ENCODE assay signal across 14 mouse cellular contexts in the genomic region with DNA sequence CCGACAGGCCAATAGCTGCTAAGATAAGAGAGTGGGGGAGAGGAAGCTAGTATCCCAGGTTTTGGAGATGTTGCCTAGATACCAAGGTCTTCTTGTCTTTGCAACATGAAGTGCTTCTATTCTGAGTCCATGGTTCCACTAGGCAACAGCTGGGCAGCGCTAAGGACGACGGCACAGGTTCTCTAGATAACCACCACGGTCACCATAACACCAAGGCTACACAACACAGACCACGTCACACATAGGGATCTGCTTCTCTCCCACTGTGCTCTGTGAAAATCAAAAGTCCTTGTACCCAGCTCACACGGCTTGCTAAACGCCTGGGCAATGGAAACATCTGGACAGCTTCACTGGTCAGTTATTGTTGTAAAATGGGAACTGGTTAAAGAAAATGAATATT. TPM values are rescaled to one million over a fixed set of nuclear protein-coding genes. Genes with fewer than 3 reads are reported as not detected.
DNase-seq lines count a peak whose midpoint lies in the region; ATAC-seq and TF ChIP-seq lines count a peak whose summit lies in the region.
"Had no signal": no experiment of that assay in that cellular context is flagged by ENCODE, and none has a peak within 500 bp of the region (broad histone marks: within the 10 kb centered on the region; RNA-seq: fewer than 3 reads in every experiment).

No protein-coding gene starts in this region.

- in situ Hi-C loops in CH12.LX (cut with MboI; ENCODE audit: low pct_ligation_motif_present, low pct_unique_long_range_greater_than_20kb, low sequenced_read_pairs), result no loop called here

- no peak overlapping the region for H3K9ac ChIP-seq in CH12.LX (ENCODE audit: insufficient read depth, low read depth)
- no peak overlapping the region for H3K9ac ChIP-seq in heart, embryonic 11.5 days (ENCODE audit: low read depth, low read length)
- H3K9ac ChIP-seq in hindbrain, embryonic 16.5 days (ENCODE audit: low read depth, low read length), result no peak overlapping the region
- H3K9ac ChIP-seq: limb, embryonic 15.5 days; neural tube, embryonic 15.5 days had no signal

- peaks cover 25% of the 10 kb centered on the region for H3K27me3 ChIP-seq in CH12.LX (replicated peaks)
- H3K27me3 ChIP-seq in heart, embryonic 11.5 days (ENCODE audit: control insufficient read depth, insufficient read depth, low read length), result no peaks in the 10 kb centered on the region
- H3K27me3 ChIP-seq in hindbrain, embryonic 16.5 days (replicated peaks; ENCODE audit: control insufficient read depth, insufficient read depth, low read length), result no peaks in the 10 kb centered on the region
- H3K27me3 ChIP-seq: limb, embryonic 15.5 days; neural tube, embryonic 15.5 days had no signal

- no peak for TF ChIP-seq EP300 in CH12.LX (IDR thresholded peaks at IDR 0.05; ENCODE audit: low read length)

- H3K4me3 ChIP-seq in CH12.LX (replicated peaks in 1 of 3; ENCODE audit: low read depth in 2 of 3, low read length in 2 of 3, poor library complexity in 1 of 3), result no peak overlapping the region
- H3K4me3 ChIP-seq in heart, embryonic 11.5 days (ENCODE audit: low read depth, low read length), result no peak overlapping the region
- no peak overlapping the region for H3K4me3 ChIP-seq in hindbrain, embryonic 16.5 days (ENCODE audit: low read length)
- H3K4me3 ChIP-seq: limb, embryonic 15.5 days; neural tube, embryonic 15.5 days had no signal

- H3K9me3 ChIP-seq in CH12.LX (replicated peaks; ENCODE audit: low read length), result no peaks in the 10 kb centered on the region
- no peaks in the 10 kb centered on the region for H3K9me3 ChIP-seq in heart, embryonic 11.5 days (replicated peaks; ENCODE audit: control insufficient read depth, low read length)
- H3K9me3 ChIP-seq in hindbrain, embryonic 16.5 days (ENCODE audit: control insufficient read depth, low read length), result no peaks in the 10 kb centered on the region
- H3K9me3 ChIP-seq: limb, embryonic 15.5 days; neural tube, embryonic 15.5 days had no signal

- 52% methylated on average over 8 of the region's 8 CpGs for WGBS in heart, embryonic 11.5 days (ENCODE audit: insufficient replicate concordance)
- 89% methylated on average over 8 of the region's 8 CpGs for WGBS in hindbrain, embryonic 16.5 days

- H3K36me3 ChIP-seq in CH12.LX (replicated peaks in 1 of 2; ENCODE audit: control insufficient read depth in 1 of 2, insufficient read depth in 1 of 2, low read length in 1 of 2), result peaks cover 3 to 8% of the 10 kb centered on the region in 2 experiments
- H3K36me3 ChIP-seq in heart, embryonic 11.5 days (ENCODE audit: control insufficient read depth, insufficient read depth, low read length), result no peaks in the 10 kb centered on the region
- peaks cover 3% of the 10 kb centered on the region for H3K36me3 ChIP-seq in hindbrain, embryonic 16.5 days (ENCODE audit: control insufficient read depth, insufficient read depth, low read length)

- intact Hi-C loops in heart, postnatal 14 days (cut with DNase I), result no loop called here

- H3K79me2 ChIP-seq in CH12.LX (replicated peaks; ENCODE audit: control insufficient read depth, extremely low read depth, insufficient read depth, poor library complexity, severe bottlenecking), result peaks cover 10% of the 10 kb centered on the region

- TF ChIP-seq POLR2A in CH12.LX (IDR thresholded peaks at IDR 0.05; ENCODE audit: low read depth, low read length), result no peak

- H3K27ac ChIP-seq in CH12.LX (ENCODE audit: insufficient read depth, low read depth), result no peak overlapping the region
- H3K27ac ChIP-seq in heart, embryonic 11.5 days (ENCODE audit: low read depth, low read length), result peak overlapping the region; percentile 52; the same call in 1 of the 2 replicates
- no peak overlapping the region for H3K27ac ChIP-seq in hindbrain, embryonic 16.5 days (ENCODE audit: low read depth, low read length)
- H3K27ac ChIP-seq: limb, embryonic 15.5 days; neural tube, embryonic 15.5 days had no signal

- dilution Hi-C loops in CH12.LX (cut with MboI; ENCODE audit: extremely low pct_ligation_motif_present, extremely low pct_unique_long_range_greater_than_20kb, low sequenced_read_pairs), result no loop called here

- TF ChIP-seq CTCF in CH12.LX (conservative IDR thresholded peaks at IDR 0.05 in 1 of 2, IDR thresholded peaks at IDR 0.05 in 1 of 2; ENCODE audit: low read depth in 2 of 2, low read length in 2 of 2), result no peak

- peak overlapping the region; percentile 87 for H3K4me2 ChIP-seq in CH12.LX (ENCODE audit: insufficient read depth, low read depth, poor library complexity, severe bottlenecking)
- no peak overlapping the region; the same call in 1 of the 2 replicates for H3K4me2 ChIP-seq in heart, embryonic 11.5 days
- no peak overlapping the region for H3K4me2 ChIP-seq in hindbrain, embryonic 16.5 days (ENCODE audit: low read length)
- H3K4me2 ChIP-seq: limb, embryonic 15.5 days; midbrain, embryonic 11.5 days; neural tube, embryonic 15.5 days had no signal

- no peak for TF ChIP-seq RAD21 in CH12.LX (IDR thresholded peaks at IDR 0.05; ENCODE audit: low read depth, low read length)

- no peak for ATAC-seq in heart, embryonic 11.5 days (replicated peaks; ENCODE audit: insufficient number of reproducible peaks, low FRiP score, low TSS enrichment)
- no peak for ATAC-seq in hindbrain, embryonic 16.5 days

- H3K4me1 ChIP-seq in CH12.LX (ENCODE audit: control insufficient read depth in 1 of 2, insufficient read depth in 2 of 2), result peaks cover 6 to 10% of the 10 kb centered on the region in 2 experiments; a peak in 3 of 4 replicates
- peaks cover 8% of the 10 kb centered on the region for H3K4me1 ChIP-seq in heart, embryonic 11.5 days (ENCODE audit: control insufficient read depth, insufficient read depth, low read length)
- H3K4me1 ChIP-seq in hindbrain, embryonic 16.5 days (ENCODE audit: control insufficient read depth, insufficient read depth, low read depth, low read length), result peaks cover 9% of the 10 kb centered on the region

- DNase-seq in CH12.LX (ENCODE audit: extremely low read depth), result no peak
- DNase-seq in adrenal gland, postnatal 14 days, result peak; percentile 55
- peak; percentile 20 to 23 for DNase-seq in heart, postnatal 14 days
- no peak for DNase-seq in cerebellum, postnatal 4 days (ENCODE audit: low spot score in 2 of 2)
- no peak for DNase-seq in kidney, postnatal 10 days
- DNase-seq: cerebellum, adult 9-11 months; gastrocnemius, postnatal 14 days; lung, postnatal 14 days had no signal

TF ChIP-seq in CH12.LX, 34 proteins besides CTCF, POLR2A, EP300 and RAD21:
- no peak for TF ChIP-seq MYC (IDR thresholded peaks at IDR 0.05; ENCODE audit: low read depth, low read length)
- no peak for TF ChIP-seq JUN (IDR thresholded peaks at IDR 0.05; ENCODE audit: insufficient read depth, low read depth, low read length)
- no peak for TF ChIP-seq MXI1 (IDR thresholded peaks at IDR 0.05; ENCODE audit: low read depth, low read length)
- TF ChIP-seq ZMIZ1 (IDR thresholded peaks at IDR 0.05; ENCODE audit: low read depth, low read length), result no peak
- TF ChIP-seq CHD1 (IDR thresholded peaks at IDR 0.05; ENCODE audit: low read depth, low read length), result no peak
- TF ChIP-seq JUND (conservative IDR thresholded peaks at IDR 0.05; ENCODE audit: low read depth, low read length), result no peak
- TF ChIP-seq USF2 (conservative IDR thresholded peaks at IDR 0.05; ENCODE audit: low read depth, low read length), result no peak
- TF ChIP-seq GABPA (IDR thresholded peaks at IDR 0.05; ENCODE audit: insufficient replicate concordance, low read depth, low read length), result no peak
- no peak for TF ChIP-seq SIN3A (IDR thresholded peaks at IDR 0.05; ENCODE audit: low read length)
- TF ChIP-seq ZC3H11A (IDR thresholded peaks at IDR 0.05; ENCODE audit: low read depth, low read length), result no peak
- no peak for TF ChIP-seq IRF4 (IDR thresholded peaks at IDR 0.05; ENCODE audit: low read depth, low read length)
- TF ChIP-seq E2F4 (IDR thresholded peaks at IDR 0.05; ENCODE audit: insufficient replicate concordance, low read depth, low read length), result no peak
- no peak for TF ChIP-seq MAZ (IDR thresholded peaks at IDR 0.05; ENCODE audit: low read depth, low read length)
- TF ChIP-seq MAX (IDR thresholded peaks at IDR 0.05; ENCODE audit: low read length), result no peak
- no peak for TF ChIP-seq BHLHE40 (IDR thresholded peaks at IDR 0.05; ENCODE audit: low read depth, low read length)
- TF ChIP-seq CHD2 (IDR thresholded peaks at IDR 0.05; ENCODE audit: low read length), result no peak
- TF ChIP-seq MEF2A (IDR thresholded peaks at IDR 0.05; ENCODE audit: borderline replicate concordance, low read depth, low read length), result no peak
TF ChIP-seq in CH12.LX: peak in this region for 0.

RNA-seq across cellular contexts. Expression of a gene that starts 2.2 kb away (rescaled TPM):
- 18.8 and 22.1 TPM in 2 replicates for total RNA-seq in CH12.LX (2012; rRNA removed)
- total RNA-seq in CH12.LX (2014; rRNA removed), result 31.6 and 33.5 TPM in 2 replicates
- polyA plus RNA-seq in CH12.LX (2012; ENCODE audit: insufficient read length, low read depth), result 30.4 and 30.7 TPM in 2 replicates
- 24.3 and 27.3 TPM in 2 replicates for total RNA-seq in adrenal gland, postnatal 14 days (2021)
- polyA plus RNA-seq in heart, embryonic 11.5 days (2014; fragmentation: Nextera tagmentation; extraction: Ambion mirVana), result 20.4 and 23.5 TPM in 2 replicates
- total RNA-seq in heart, postnatal 14 days (2021), result 10 to 100 TPM; 18.2 to 20.0 TPM
- polyA plus RNA-seq in hindbrain, embryonic 16.5 days (2015; fragmentation: Nextera tagmentation; extraction: Ambion mirVana), result 18.3 and 19.1 TPM in 2 replicates

RNA-seq across cellular contexts. Expression of a gene that starts 2.4 kb away (rescaled TPM):
- not detected in 2 replicates for total RNA-seq in CH12.LX (2012; rRNA removed)
- 0.41 TPM in 1 of 2 replicates, not detected in the other for total RNA-seq in CH12.LX (2014; rRNA removed)
- polyA plus RNA-seq in CH12.LX (2012; ENCODE audit: insufficient read length, low read depth), result 0.34 and 0.70 TPM in 2 replicates
- total RNA-seq in adrenal gland, postnatal 14 days (2021), result 25.5 and 39.6 TPM in 2 replicates
- 0.10 and 1.1 TPM in 2 replicates for polyA plus RNA-seq in heart, embryonic 11.5 days (2014; fragmentation: Nextera tagmentation; extraction: Ambion mirVana)
- 1 to 10 TPM in 1 of 2 experiments, under 1 TPM in 1; 0.68 to 2.7 TPM for total RNA-seq in heart, postnatal 14 days (2021)
- 4.8 and 5.1 TPM in 2 replicates for polyA plus RNA-seq in hindbrain, embryonic 16.5 days (2015; fragmentation: Nextera tagmentation; extraction: Ambion mirVana)
- total RNA-seq: gastrocnemius, postnatal 14 days had no signal
- polyA plus RNA-seq: liver, embryonic 16.5 days had no signal

RNA-seq across cellular contexts. Expression of a gene that starts 35.1 kb away (rescaled TPM):
- total RNA-seq in CH12.LX (2012; rRNA removed), result 79.8 and 102 TPM in 2 replicates
- total RNA-seq in CH12.LX (2014; rRNA removed), result 264 and 327 TPM in 2 replicates
- 121 and 136 TPM in 2 replicates for polyA plus RNA-seq in CH12.LX (2012; ENCODE audit: insufficient read length, low read depth)
- 70.7 and 76.7 TPM in 2 replicates for total RNA-seq in adrenal gland, postnatal 14 days (2021)
- polyA plus RNA-seq in heart, embryonic 11.5 days (2014; fragmentation: Nextera tagmentation; extraction: Ambion mirVana), result 185 and 189 TPM in 2 replicates
- total RNA-seq in heart, postnatal 14 days (2021), result 10 to 100 TPM; 94.1 to 99.6 TPM
- 126 and 139 TPM in 2 replicates for polyA plus RNA-seq in hindbrain, embryonic 16.5 days (2015; fragmentation: Nextera tagmentation; extraction: Ambion mirVana)

Comparison
In these comparisons a context has a peak if more than half of its experiments do, and no peak if none do; other contexts are left out.
1. DNase-seq: peak in adrenal gland, postnatal 14 days (single experiment) and heart, postnatal 14 days (2 of 2); none in CH12.LX (single experiment), cerebellum, postnatal 4 days (0 of 2) and kidney, postnatal 10 days (single experiment).